Mouse (Mus musculus): ENCODE data around the gene 1700003F12Rik.

- TF ChIP-seq MAFK (IDR thresholded peaks at IDR 0.05; ENCODE audit: insufficient read depth, low read depth, low read length): no peak
- TF ChIP-seq CHD2 (IDR thresholded peaks at IDR 0.05; ENCODE audit: low read depth, low read length): no peak
- TF ChIP-seq ZNF384 (IDR thresholded peaks at IDR 0.05; ENCODE audit: low read depth, low read length): no peak
Observed at GRCm38 (mm10) chr2:154576876-154577743, 30.2 kb downstream of the 1700003F12Rik start.
